Mouse (Mus musculus) embryonic facial prominence, embryonic 10.5 days (tissue): ENCODE results near the gene Snrnp40. TPM values are rescaled to one million over a fixed set of nuclear protein-coding genes. Genes with fewer than 3 reads are reported as not detected.

Source experiments
- DNase-seq: peaks from one replicate; pipeline ENCODE4 v3.0.0-alpha.2; 2017; ENCODE audit warnings: low spot score
- H3K27ac ChIP-seq: fragments of 300-500 bp; sonication (generic); replicated peaks from 2 replicates; pipeline ENCODE4 v1.5.1; 2016; ENCODE audit warnings: mild to moderate bottlenecking
- H3K27me3 ChIP-seq: fragments of 300-500 bp; sonication (generic); replicated peaks from 2 replicates; pipeline ENCODE4 v1.6.1; 2016; ENCODE audit warnings: low read depth, mild to moderate bottlenecking; ENCODE audit not compliant: poor library complexity, severe bottlenecking
- H3K36me3 ChIP-seq: fragments of 300-500 bp; sonication (generic); replicated peaks from 2 replicates; pipeline ENCODE4 v1.6.1; 2016; ENCODE audit warnings: mild to moderate bottlenecking, moderate library complexity
- H3K4me1 ChIP-seq: fragments of 300-500 bp; sonication (generic); 2 replicates; pipeline ENCODE4 v1.6.1; 2016
- H3K4me3 ChIP-seq: fragments of 300-500 bp; sonication (generic); 2 replicates; pipeline ENCODE4 v1.5.1; 2016; ENCODE audit warnings: mild to moderate bottlenecking, moderate library complexity
- H3K9me3 ChIP-seq: fragments of 300-500 bp; sonication (generic); 2 replicates; pipeline ENCODE4 v1.6.1; 2016; ENCODE audit warnings: mild to moderate bottlenecking
- WGBS: fragments of 180-500 bp; shearing (Covaris S2); methylation state at CpG from one replicate; pipeline ENCODE4 v1.1.7; 2016; 5-methylcytosine and 5-hydroxymethylcytosine counted together
- polyA plus RNA-seq: library from polyadenylated mRNA; unstranded; fragments of >200 nt; fragmentation: Nextera tagmentation; extraction: Ambion mirVana; gene quantifications from 2 replicates; pipeline ENCODE4 v1.2.1, GENCODE M21; 2016

Gene Snrnp40
- polyA plus RNA-seq, 1 experiment from 2014 or later = 220 TPM

- no peak overlapping the region for H3K27ac ChIP-seq
- 86% methylated on average over 6 of the region's 6 CpGs for WGBS
- DNase-seq = no peak
- no peaks in the 10 kb centered on the region for H3K27me3 ChIP-seq
- peaks cover 70% of the 10 kb centered on the region for H3K36me3 ChIP-seq
- H3K4me1 ChIP-seq = peaks cover 8% of the 10 kb centered on the region; the same call in 1 of the 2 replicates
- H3K9me3 ChIP-seq = no peaks in the 10 kb centered on the region
- no peak overlapping the region for H3K4me3 ChIP-seq
Observed at GRCm38 (mm10) chr4:130389496-130389895, 29.6 kb downstream of the Snrnp40 start.

- WGBS = 92% methylated on average over 7 of the region's 7 CpGs
Observed at GRCm38 (mm10) chr4:130389927-130390326, 30.0 kb downstream of the Snrnp40 start.

GRCm38 (mm10) chr4:130391265-130391664 is 31.3 kb downstream of the Snrnp40 start:
- Histone ChIP-seq H3K27ac (no peak overlapping the region), H3K27me3 (no peaks in the 10 kb centered on the region), H3K4me3 (no peak overlapping the region), H3K36me3 (peaks cover 52% of the 10 kb centered on the region), H3K9me3 (no peaks in the 10 kb centered on the region), H3K4me1 (peaks cover 8% of the 10 kb centered on the region; the same call in 1 of the 2 replicates)
- 73% methylated on average over 3 of the region's 3 CpGs for WGBS
- DNase-seq = peak; percentile 21

More at GRCm38 (mm10) chr4:130389927-130390326, 30.0 kb downstream of the Snrnp40 start:
- H3K9me3 ChIP-seq = no peaks in the 10 kb centered on the region
- no peak for DNase-seq
- H3K27me3 ChIP-seq = no peaks in the 10 kb centered on the region
- no peak overlapping the region for H3K27ac ChIP-seq
- H3K4me1 ChIP-seq = peaks cover 8% of the 10 kb centered on the region; the same call in 1 of the 2 replicates
- no peak overlapping the region for H3K4me3 ChIP-seq
- peaks cover 65% of the 10 kb centered on the region for H3K36me3 ChIP-seq

Other genes starting within 250 kb of the Snrnp40 start
- gene Hcrtr1, start 220.8 kb upstream of the Snrnp40 start, polyA plus RNA-seq = 0.21 and 0.41 TPM in 2 replicates
- gene Tinagl1, start 185.0 kb upstream of the Snrnp40 start, polyA plus RNA-seq = 10.7 and 12.3 TPM in 2 replicates
- gene Gm853, start 137.7 kb upstream of the Snrnp40 start, polyA plus RNA-seq = not detected in 2 replicates
- 43.6 and 60.0 TPM in 2 replicates for gene Serinc2, start 80.9 kb upstream of the Snrnp40 start, polyA plus RNA-seq
- 15.6 and 16.2 TPM in 2 replicates for gene Fabp3, start 51.5 kb upstream of the Snrnp40 start, polyA plus RNA-seq
- 0.77 TPM in 1 of 2 replicates, not detected in the other for gene Gm10570, start 51.5 kb upstream of the Snrnp40 start, polyA plus RNA-seq
- gene Zcchc17, start 189 bp upstream of the Snrnp40 start, polyA plus RNA-seq = 70.9 and 73.3 TPM in 2 replicates
- 4.5 and 6.2 TPM in 2 replicates for gene Nkain1, start 214.0 kb downstream of the Snrnp40 start, polyA plus RNA-seq